Mouse (Mus musculus) intestine, embryonic 14.5 days (tissue): ENCODE measurements around the gene Ramp1. TPM values are rescaled to one million over a fixed set of nuclear protein-coding genes. Genes with fewer than 3 reads are reported as not detected.

ENCODE experiments used
- ATAC-seq: fragments of 200-750 bp; cut with Nextera tagmentation; replicated peaks from 2 replicates; pipeline ENCODE4 v1.8.0; 2017; ENCODE audit warnings: low read depth, moderate number of reproducible peaks, moderate TSS enrichment, moderate library complexity; ENCODE audit not compliant: low FRiP score, low TSS enrichment
- DNase-seq: peaks from one replicate; pipeline ENCODE4 v3.0.0-alpha.2; 2018; ENCODE audit warnings: low spot score
- H3K27ac ChIP-seq: fragments of 300-500 bp; sonication (generic); 2 replicates; pipeline ENCODE4 v1.5.1; 2014; ENCODE audit warnings: low read depth, mild to moderate bottlenecking, control low read depth
- H3K27me3 ChIP-seq: fragments of 300-500 bp; sonication (generic); replicated peaks from 2 replicates; pipeline ENCODE4 v1.6.1; 2014; ENCODE audit warnings: low read length, control low read depth; ENCODE audit not compliant: control insufficient read depth, insufficient read depth
- H3K36me3 ChIP-seq: fragments of 300-500 bp; sonication (generic); 2 replicates; pipeline ENCODE4 v1.6.1; 2014; ENCODE audit warnings: low read length, control low read depth; ENCODE audit not compliant: control insufficient read depth, insufficient read depth
- H3K4me1 ChIP-seq: fragments of 300-500 bp; sonication (generic); replicated peaks from 2 replicates; pipeline ENCODE4 v1.6.1; 2014; ENCODE audit warnings: low read length, control low read depth, mixed read lengths; ENCODE audit not compliant: control insufficient read depth, insufficient read depth
- H3K4me2 ChIP-seq: fragments of 300-500 bp; sonication (generic); 2 replicates; pipeline ENCODE4 v1.6.1; 2014; ENCODE audit warnings: low read length
- H3K4me3 ChIP-seq: fragments of 300-500 bp; sonication (generic); 2 replicates; pipeline ENCODE4 v1.5.1; 2014; ENCODE audit warnings: low read depth, low read length, control low read depth, mixed read lengths
- H3K9ac ChIP-seq: fragments of 300-500 bp; sonication (generic); 2 replicates; pipeline ENCODE4 v1.6.1; 2014; ENCODE audit warnings: mild to moderate bottlenecking, low read length
- H3K9me3 ChIP-seq: fragments of 300-500 bp; sonication (generic); 2 replicates; pipeline ENCODE4 v1.6.1; 2016; ENCODE audit warnings: low read length, control low read depth; ENCODE audit not compliant: control insufficient read depth
- WGBS: fragments of 180-500 bp; shearing (Covaris S2); extraction: QIAGEN DNeasy Blood & Tissue Kit; methylation state at CpG from one replicate; pipeline ENCODE4 v1.1.7; 2014; 5-methylcytosine and 5-hydroxymethylcytosine counted together
- polyA plus RNA-seq: library from polyadenylated mRNA; unstranded; fragments of >200 nt; fragmentation: Nextera tagmentation; extraction: Ambion mirVana; gene quantifications from 2 replicates; pipeline ENCODE4 v1.2.1, GENCODE M21; 2014

Gene Ramp1
- polyA plus RNA-seq, 1 experiment from 2014 or later = 6.0 TPM

DNA sequence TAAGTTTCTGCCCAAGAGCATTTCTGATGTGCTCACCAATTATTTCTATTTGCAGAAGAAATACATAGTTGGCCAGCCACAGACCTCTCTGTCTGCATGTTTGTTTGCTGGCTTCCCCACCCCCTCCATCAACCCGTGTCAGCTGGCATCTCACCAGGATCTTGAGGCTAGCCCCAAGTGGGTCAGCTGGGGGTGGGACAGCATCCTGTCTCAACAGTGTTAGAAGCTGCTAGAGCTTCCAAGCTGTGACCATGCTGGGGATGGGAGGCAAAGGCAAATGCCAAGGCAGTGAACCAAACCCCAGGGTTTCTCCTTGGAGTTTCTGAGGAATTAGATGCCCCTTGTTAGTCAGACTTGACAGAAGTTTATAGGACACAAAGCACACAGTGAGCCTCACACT is 36.4 kb downstream of the Ramp1 start:
- Histone ChIP-seq H3K36me3 (no peaks in the 10 kb centered on the region), H3K27me3 (no peaks in the 10 kb centered on the region), H3K9me3 (no peaks in the 10 kb centered on the region), H3K4me3 (no peak overlapping the region), H3K4me1 (peaks cover 13% of the 10 kb centered on the region; the same call in 1 of the 2 replicates), H3K27ac (no peak overlapping the region), H3K9ac (no peak overlapping the region), H3K4me2 (no peak overlapping the region)
- 41% methylated on average over 1 of the region's 1 CpGs for WGBS
- DNase-seq = no peak
- no peak for ATAC-seq

DNA sequence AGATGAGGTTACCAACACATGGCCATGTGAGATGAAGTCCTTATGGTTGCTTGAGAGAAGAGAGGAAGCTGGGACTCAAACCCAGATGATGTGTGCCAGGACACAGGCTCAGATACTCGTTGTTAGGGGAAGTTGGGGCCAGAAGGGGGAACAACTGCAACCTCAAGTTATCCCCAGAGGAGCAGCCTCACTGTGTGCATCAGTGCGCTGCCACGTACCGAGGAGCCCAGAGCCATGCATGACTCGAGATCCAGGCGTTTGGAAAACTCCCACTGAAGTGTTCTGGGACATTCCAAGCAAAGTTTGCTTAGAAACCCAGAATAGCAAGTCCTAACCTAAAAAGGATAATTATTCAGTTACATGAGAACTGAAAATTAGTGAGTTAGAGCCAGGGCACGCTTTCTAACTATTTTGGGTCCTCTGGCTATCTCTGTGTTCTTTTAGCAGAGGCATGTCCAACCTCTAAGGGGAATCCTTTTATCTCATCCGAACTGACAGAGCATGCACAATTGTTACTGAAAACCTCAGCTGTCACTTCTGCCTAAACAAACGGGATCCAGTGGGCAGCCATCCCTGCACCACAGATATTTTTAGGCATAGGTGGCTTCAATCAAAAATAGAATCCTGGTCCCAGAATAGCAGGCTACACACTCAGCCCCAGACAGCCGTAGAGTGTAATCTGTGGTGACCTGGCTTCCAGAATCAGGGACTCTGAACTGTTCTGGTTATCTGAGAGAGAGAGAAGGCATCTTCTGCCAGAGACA is 37.1 kb downstream of the Ramp1 start:
- ATAC-seq (no peak), DNase-seq (no peak)
- peaks cover 8% of the 10 kb centered on the region; the same call in 1 of the 2 replicates for H3K4me1 ChIP-seq
- H3K36me3 ChIP-seq = no peaks in the 10 kb centered on the region
- 52% methylated on average over 10 of the region's 10 CpGs for WGBS
- no peak overlapping the region for H3K4me2 ChIP-seq
- H3K27ac ChIP-seq = 0 out of 2 replicates have a peak overlapping the region, but pooled peaks have one; percentile 2
- no peak overlapping the region for H3K9ac ChIP-seq
- H3K9me3 ChIP-seq = no peaks in the 10 kb centered on the region
- no peaks in the 10 kb centered on the region for H3K27me3 ChIP-seq
- H3K4me3 ChIP-seq = no peak overlapping the region

DNA sequence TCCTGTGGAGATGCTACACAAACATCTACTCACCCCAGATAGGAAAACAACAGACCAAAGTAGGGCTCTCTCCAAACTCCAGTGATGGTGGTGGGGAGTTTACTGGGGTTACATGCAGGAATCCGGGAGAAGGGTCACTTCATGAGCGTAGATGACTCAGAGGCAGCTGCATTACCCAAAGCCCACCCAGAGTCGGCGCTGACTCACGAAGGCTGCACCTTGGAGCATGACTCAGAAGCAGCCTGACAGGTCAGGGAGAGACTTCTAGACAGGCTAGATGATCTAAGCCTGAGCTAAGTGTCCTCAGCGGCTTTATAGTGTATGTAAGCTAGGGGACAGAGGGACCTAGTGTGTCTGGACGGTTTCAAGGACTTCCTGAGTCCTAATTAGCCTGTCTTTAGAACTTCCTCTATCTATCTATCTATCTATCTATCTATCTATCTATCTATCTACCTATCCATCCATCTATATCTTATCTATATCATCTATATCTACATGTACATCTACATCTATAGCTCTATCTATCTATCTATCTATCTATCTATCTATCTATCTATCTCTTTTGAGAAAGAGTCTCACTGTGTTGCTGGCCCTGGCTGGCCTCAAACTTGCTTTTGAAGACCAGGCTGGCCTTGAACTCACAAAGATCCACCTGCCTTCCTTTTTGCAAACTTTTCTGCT is 40.2 kb downstream of the Ramp1 start:
- no peaks in the 10 kb centered on the region for H3K27me3 ChIP-seq
- no peak for ATAC-seq

DNA sequence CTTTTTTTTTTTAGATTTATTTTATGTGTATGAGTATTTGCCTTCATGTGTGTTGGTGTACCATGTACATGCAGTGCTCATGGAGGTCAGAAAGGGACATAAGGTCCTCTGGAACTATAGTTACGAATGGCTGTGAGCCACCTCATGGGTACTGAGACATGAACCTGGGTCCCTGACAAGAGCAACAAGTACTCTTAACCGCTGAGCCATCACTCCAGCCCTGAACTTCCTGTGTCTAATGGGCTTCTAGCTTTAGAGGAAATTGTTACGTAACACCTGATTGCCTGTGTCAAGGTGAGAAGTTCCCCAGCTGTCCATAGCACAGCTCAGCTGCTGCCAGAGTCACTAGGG is 40.7 kb downstream of the Ramp1 start:
- Histone ChIP-seq H3K9ac (no peak overlapping the region), H3K36me3 (no peaks in the 10 kb centered on the region), H3K27me3 (no peaks in the 10 kb centered on the region), H3K4me1 (peaks cover 4% of the 10 kb centered on the region; the same call in 1 of the 2 replicates), H3K4me2 (no peak overlapping the region), H3K4me3 (no peak overlapping the region), H3K27ac (no peak overlapping the region), H3K9me3 (no peaks in the 10 kb centered on the region)
- ATAC-seq (no peak), DNase-seq (no peak)
- 82% methylated on average over 3 of the region's 3 CpGs for WGBS

More for the DNA sequence above, 40.2 kb downstream of the Ramp1 start:
- H3K4me3 ChIP-seq = no peak overlapping the region
- 76% methylated on average over 7 of the region's 7 CpGs for WGBS
- no peak overlapping the region for H3K4me2 ChIP-seq
- H3K4me1 ChIP-seq = peaks cover 4% of the 10 kb centered on the region; the same call in 1 of the 2 replicates
- H3K27ac ChIP-seq = no peak overlapping the region
- H3K36me3 ChIP-seq = no peaks in the 10 kb centered on the region
- H3K9me3 ChIP-seq = no peaks in the 10 kb centered on the region
- DNase-seq = no peak
- no peak overlapping the region for H3K9ac ChIP-seq

DNA sequence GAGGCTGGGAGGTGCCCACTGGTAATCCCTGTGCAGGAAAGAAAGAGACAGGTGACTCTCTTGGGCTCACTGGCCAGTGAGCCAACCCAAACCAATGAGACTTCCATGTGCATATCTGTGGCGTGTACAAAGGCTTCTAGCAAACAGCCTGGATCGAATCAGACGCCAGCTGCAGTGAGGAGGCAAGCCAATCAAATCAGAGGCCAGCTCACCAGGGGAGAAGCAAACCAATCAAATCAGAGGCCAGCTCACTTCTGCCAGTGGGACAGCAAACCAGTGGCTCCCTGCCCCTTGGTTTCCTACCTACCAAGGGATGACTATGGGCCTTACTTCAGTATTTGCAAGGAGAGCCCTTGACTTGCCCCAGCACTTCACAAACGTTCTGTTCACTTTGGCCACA is 46.9 kb downstream of the Ramp1 start:
- DNase-seq (no peak), ATAC-seq (no peak)
- no peak overlapping the region for H3K4me2 ChIP-seq
- H3K4me3 ChIP-seq = no peak overlapping the region
- H3K9me3 ChIP-seq = no peaks in the 10 kb centered on the region
- no peaks in the 10 kb centered on the region for H3K36me3 ChIP-seq
- H3K9ac ChIP-seq = no peak overlapping the region
- H3K27me3 ChIP-seq = no peaks in the 10 kb centered on the region
- 72% methylated on average over 4 of the region's 4 CpGs for WGBS
- H3K4me1 ChIP-seq = peaks cover 9% of the 10 kb centered on the region; the same call in 1 of the 2 replicates
- H3K27ac ChIP-seq = no peak overlapping the region

DNA sequence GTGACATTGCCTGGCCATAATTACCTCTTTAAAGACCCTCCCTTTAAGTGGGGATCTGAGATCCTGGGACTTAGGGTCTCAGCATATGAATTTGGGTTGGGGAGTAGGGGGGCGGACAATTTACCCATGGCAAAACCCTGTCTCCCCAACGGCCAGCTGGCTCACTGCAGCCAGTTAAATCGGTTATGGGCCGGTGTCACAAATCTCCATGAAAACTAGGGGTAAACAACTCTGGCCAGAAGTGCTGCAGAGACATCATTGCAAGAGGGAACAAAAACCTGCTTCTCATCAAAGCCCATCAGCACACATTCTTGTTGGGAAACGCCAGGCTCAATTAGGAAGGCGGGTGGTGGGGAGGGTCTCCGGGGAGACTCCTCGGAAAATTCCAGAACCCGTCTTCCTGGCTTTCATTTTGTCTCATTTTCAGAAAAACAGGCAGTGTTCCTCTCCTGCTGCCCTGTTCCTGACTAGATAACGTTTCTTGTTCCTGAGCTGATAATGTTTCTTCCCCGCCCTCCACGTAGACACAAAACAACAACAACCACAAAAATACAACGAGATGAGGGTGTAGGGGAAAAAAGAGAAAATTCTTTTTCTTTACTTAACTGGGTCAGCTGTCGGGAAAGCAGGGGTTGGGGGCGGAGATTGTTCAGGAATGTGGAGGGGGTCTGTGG is 47.9 kb downstream of the Ramp1 start:
- Histone ChIP-seq H3K9ac (no peak overlapping the region), H3K4me3 (no peak overlapping the region), H3K4me2 (no peak overlapping the region), H3K4me1 (peaks cover 13% of the 10 kb centered on the region), H3K36me3 (no peaks in the 10 kb centered on the region), H3K27ac (peak overlapping the region; percentile 52; the same call in 1 of the 2 replicates), H3K9me3 (no peaks in the 10 kb centered on the region), H3K27me3 (no peaks in the 10 kb centered on the region)
- DNase-seq (no peak), ATAC-seq (no peak)
- WGBS = 35% methylated on average over 15 of the region's 15 CpGs

DNA sequence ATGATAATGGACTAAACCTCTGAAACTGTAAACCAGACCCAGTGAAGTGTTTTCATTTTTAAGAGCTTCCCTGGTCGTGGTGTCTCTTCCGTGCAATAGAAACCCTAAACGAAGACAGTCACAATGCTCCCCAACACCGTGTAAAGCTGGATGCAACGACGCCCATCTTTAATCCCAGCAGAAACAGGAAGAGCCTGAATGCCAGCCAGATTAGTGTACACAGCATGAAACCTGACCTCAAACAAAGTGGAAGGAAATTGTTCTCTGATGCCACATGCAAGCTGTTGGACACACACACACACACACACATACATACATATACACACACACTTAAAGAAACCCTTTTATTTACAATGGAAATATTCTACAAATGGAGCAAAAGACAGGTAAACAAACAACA is 51.5 kb downstream of the Ramp1 start:
- Histone ChIP-seq H3K27me3 (0 out of 2 replicates have a peak, but pooled peaks cover 9% of the 10 kb centered on the region), H3K4me2 (no peak overlapping the region), H3K4me3 (no peak overlapping the region), H3K9ac (no peak overlapping the region), H3K27ac (no peak overlapping the region), H3K4me1 (peaks cover 13% of the 10 kb centered on the region), H3K9me3 (no peaks in the 10 kb centered on the region), H3K36me3 (no peaks in the 10 kb centered on the region)
- 59% methylated on average over 6 of the region's 6 CpGs for WGBS
- DNase-seq (no peak), ATAC-seq (no peak)

DNA sequence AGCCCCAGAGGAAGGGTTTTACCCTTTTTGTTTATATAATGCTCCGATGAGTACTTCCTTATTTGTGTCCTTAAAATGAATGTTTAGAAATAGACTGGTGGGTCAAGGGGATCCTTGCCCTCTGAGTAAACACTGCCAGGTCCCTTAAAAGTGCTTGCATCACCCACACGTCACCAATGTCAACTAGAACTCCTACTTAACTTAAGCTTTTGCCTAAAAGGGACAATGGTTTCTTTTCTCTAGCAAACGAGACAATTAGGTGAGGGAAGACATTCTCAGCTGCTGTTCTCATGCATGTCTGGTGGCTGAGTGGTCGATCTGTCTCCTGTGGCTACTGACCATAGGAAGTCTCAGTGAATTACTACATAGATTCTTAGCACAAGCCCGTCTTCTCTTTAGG is 52.3 kb downstream of the Ramp1 start:
- H3K27ac ChIP-seq = no peak overlapping the region

More for the DNA sequence above, 52.3 kb downstream of the Ramp1 start:
- ATAC-seq (no peak), DNase-seq (no peak)
- no peak overlapping the region for H3K9ac ChIP-seq
- H3K4me2 ChIP-seq = no peak overlapping the region
- no peak overlapping the region for H3K4me3 ChIP-seq
- H3K27me3 ChIP-seq = 0 out of 2 replicates have a peak, but pooled peaks cover 11% of the 10 kb centered on the region
- H3K36me3 ChIP-seq = no peaks in the 10 kb centered on the region
- peaks cover 12% of the 10 kb centered on the region for H3K4me1 ChIP-seq
- no peaks in the 10 kb centered on the region for H3K9me3 ChIP-seq
- 25% methylated on average over 5 of the region's 5 CpGs for WGBS
